Mouse (Mus musculus) forelimb bud, embryonic 11.5 days (tissue): ENCODE measurements around the gene Snx3.

Experiments used
- DNase-seq: peaks from one replicate; pipeline ENCODE4 v3.0.0-alpha.2; 2012; ENCODE audit warnings: low read depth, low spot score

The Snx3 gene

GRCm38 (mm10) chr10:42578281-42578675 lies 76.4 kb downstream of the Snx3 start:
- no peak for DNase-seq

GRCm38 (mm10) chr10:42578698-42579474 lies 77.1 kb downstream of the Snx3 start:
- DNase-seq, result no peak

- DNase-seq, result no peak
These were observed 77.8 kb downstream of the Snx3 start for GRCm38 (mm10) chr10:42579475-42580130.

- no peak for DNase-seq
These were observed 78.5 kb downstream of the Snx3 start for GRCm38 (mm10) chr10:42580131-42580950.

GRCm38 (mm10) chr10:42580951-42581277 lies 79.1 kb downstream of the Snx3 start:
- DNase-seq, result no peak

- no peak for DNase-seq
These were observed 80.1 kb downstream of the Snx3 start for GRCm38 (mm10) chr10:42581694-42582565.

GRCm38 (mm10) chr10:42582566-42583110 lies 80.8 kb downstream of the Snx3 start:
- DNase-seq, result no peak

- DNase-seq, result no peak
These were observed 81.5 kb downstream of the Snx3 start, which contains the start of the genes Nr2e1 and Ostm1 for GRCm38 (mm10) chr10:42583157-42583872. Gene Nr2e1 (minus strand): TSS chr10:42583632. Gene Ostm1 (plus strand): TSS chr10:42583822.

- no peak for DNase-seq
These were observed 82.1 kb downstream of the Snx3 start for GRCm38 (mm10) chr10:42583902-42584435.

GRCm38 (mm10) chr10:42584436-42584983 lies 82.7 kb downstream of the Snx3 start:
- no peak for DNase-seq
